Mouse (Mus musculus): Measurements from ENCODE around the gene Echdc3. TPM values are rescaled to one million over a fixed set of nuclear protein-coding genes. Genes with fewer than 3 reads are reported as not detected.

Echdc3 gene
- total RNA-seq, 2 experiments from 2014 or later: 7.1 to 9.2 TPM

GRCm38 (mm10) chr2:6226361-6227058 is 13.7 kb upstream of the Echdc3 start:
- DNase-seq: no peak

- peak; percentile 75 for DNase-seq
Measured at GRCm38 (mm10) chr2:6220141-6220805, 7.4 kb upstream of the Echdc3 start.

GRCm38 (mm10) chr2:6212327-6212723 is 508 bp downstream of the Echdc3 start:
- no peak for DNase-seq

- no peak for DNase-seq
Measured at GRCm38 (mm10) chr2:6210840-6211239, 2.0 kb downstream of the Echdc3 start.

- DNase-seq: no peak
Measured at GRCm38 (mm10) chr2:6209746-6210145, 3.1 kb downstream of the Echdc3 start.

GRCm38 (mm10) chr2:6209116-6209515 is 3.7 kb downstream of the Echdc3 start:
- DNase-seq: no peak

- DNase-seq: no peak
Measured at GRCm38 (mm10) chr2:6207736-6208135, 5.1 kb downstream of the Echdc3 start.

GRCm38 (mm10) chr2:6196363-6196973 is 16.4 kb downstream of the Echdc3 start:
- no peak for DNase-seq

GRCm38 (mm10) chr2:6195468-6196239 is 17.2 kb downstream of the Echdc3 start:
- DNase-seq: no peak

- no peak for DNase-seq
Measured at GRCm38 (mm10) chr2:6194497-6194896, 18.3 kb downstream of the Echdc3 start.

GRCm38 (mm10) chr2:6193591-6193973 is 19.3 kb downstream of the Echdc3 start:
- no peak for DNase-seq

- peak; percentile 41 for DNase-seq
Measured at GRCm38 (mm10) chr2:6192820-6193590, 19.8 kb downstream of the Echdc3 start.

- no peak for DNase-seq
Measured at GRCm38 (mm10) chr2:6190036-6190435, 22.8 kb downstream of the Echdc3 start.

- no peak for DNase-seq
Measured at GRCm38 (mm10) chr2:6189675-6189998, 23.2 kb downstream of the Echdc3 start.

GRCm38 (mm10) chr2:6188891-6189674 is 23.8 kb downstream of the Echdc3 start:
- no peak for DNase-seq

GRCm38 (mm10) chr2:6187418-6187817 is 25.4 kb downstream of the Echdc3 start:
- DNase-seq: no peak

- no peak for DNase-seq
Measured at GRCm38 (mm10) chr2:6186913-6187312, 25.9 kb downstream of the Echdc3 start.

- no peak for DNase-seq
Measured at GRCm38 (mm10) chr2:6179749-6180117, 33.1 kb downstream of the Echdc3 start.

- no peak for DNase-seq
Measured at GRCm38 (mm10) chr2:6178901-6179748, 33.7 kb downstream of the Echdc3 start.

- DNase-seq: no peak
Measured at GRCm38 (mm10) chr2:6173013-6173412, 39.8 kb downstream of the Echdc3 start.

Measured in gastrocnemius, postnatal 10 days (tissue).